Mouse (Mus musculus) kidney, adult 8-10 months (tissue): Measurements from ENCODE around the gene Grik3.
"Not testable (repeated sequence)": the region's sequence is repeated elsewhere in the genome, so short reads cannot be mapped to it uniquely, and the experiment has no call there.

Experiments
- DNase-seq, 2 experiments: peaks; one replicate each; pipeline ENCODE4 v3.0.0; 2022

Gene Grik3

GRCm38 (mm10) chr4:125599510-125600005 lies 109.1 kb downstream of the Grik3 start:
- DNase-seq, result no peak

- no peak for DNase-seq
Observed at GRCm38 (mm10) chr4:125600642-125601041, 110.1 kb downstream of the Grik3 start.

- DNase-seq, result no peak
Observed at GRCm38 (mm10) chr4:125601301-125601700, 110.8 kb downstream of the Grik3 start.

- no peak for DNase-seq
Observed at GRCm38 (mm10) chr4:125604494-125604893, 114.0 kb downstream of the Grik3 start.

- no peak for DNase-seq
Observed at GRCm38 (mm10) chr4:125606147-125606546, 115.6 kb downstream of the Grik3 start.

GRCm38 (mm10) chr4:125607397-125608042 lies 117.0 kb downstream of the Grik3 start:
- no peak for DNase-seq

- DNase-seq, result not testable (repeated sequence)
Observed at GRCm38 (mm10) chr4:125608896-125609295, 118.4 kb downstream of the Grik3 start.

- no peak for DNase-seq
Observed at GRCm38 (mm10) chr4:125609320-125610306, 119.1 kb downstream of the Grik3 start.

GRCm38 (mm10) chr4:125617851-125618250 lies 127.4 kb downstream of the Grik3 start:
- no peak for DNase-seq

GRCm38 (mm10) chr4:125618524-125619320 lies 128.2 kb downstream of the Grik3 start:
- no peak for DNase-seq

- DNase-seq, result no peak
Observed at GRCm38 (mm10) chr4:125624885-125625678, 134.6 kb downstream of the Grik3 start.

- DNase-seq, result peak in 1 of 2 experiments; percentile 15
Observed at GRCm38 (mm10) chr4:125629544-125629943, 139.0 kb downstream of the Grik3 start.

GRCm38 (mm10) chr4:125635037-125635436 lies 144.5 kb downstream of the Grik3 start:
- DNase-seq, result no peak

- peak; percentile 63 to 66 for DNase-seq
Observed at GRCm38 (mm10) chr4:125636616-125637304, 146.3 kb downstream of the Grik3 start.

- no peak for DNase-seq
Observed at GRCm38 (mm10) chr4:125637364-125637763, 146.9 kb downstream of the Grik3 start.

GRCm38 (mm10) chr4:125640520-125640919 lies 150.0 kb downstream of the Grik3 start:
- DNase-seq, result no peak

GRCm38 (mm10) chr4:125640921-125641663 lies 150.6 kb downstream of the Grik3 start:
- DNase-seq, result no peak

GRCm38 (mm10) chr4:125644581-125645568 lies 154.4 kb downstream of the Grik3 start:
- no peak for DNase-seq

GRCm38 (mm10) chr4:125651676-125652246 lies 161.3 kb downstream of the Grik3 start:
- DNase-seq, result no peak
